Mouse (Mus musculus): ENCODE results near the gene Lmntd1. TPM values are rescaled to one million over a fixed set of nuclear protein-coding genes. Genes with fewer than 3 reads are reported as not detected.
"Not testable (repeated sequence)": the region's sequence is repeated elsewhere in the genome, so short reads cannot be mapped to it uniquely, and the experiment has no call there.

Lmntd1 gene
- polyA plus RNA-seq, 1 experiment from 2014 or later: 0.11 TPM

DNA sequence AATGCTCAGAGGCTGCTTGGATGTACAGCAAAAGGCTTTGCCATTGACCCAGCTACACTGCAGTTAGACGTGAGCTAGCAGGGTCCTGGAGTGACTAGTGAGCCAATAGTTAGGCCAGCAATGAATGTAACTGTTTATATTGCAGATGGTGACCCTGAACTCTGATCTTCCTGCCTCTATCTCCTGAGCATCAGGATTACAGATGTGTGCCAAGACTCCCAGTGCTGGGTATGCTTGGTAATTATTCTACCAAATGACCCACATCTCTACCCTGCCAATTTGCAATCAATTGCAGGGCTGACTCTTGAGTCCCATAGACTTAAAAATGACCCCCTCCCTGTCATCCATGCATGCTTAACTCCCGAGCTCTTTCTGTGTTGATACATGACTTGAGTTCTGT is 269.4 kb downstream of the Lmntd1 start:
- 70% methylated on average over 2 of the region's 2 CpGs for WGBS
- Histone ChIP-seq H3K4me3 (no peak overlapping the region), H3K4me1 (peaks cover 13% of the 10 kb centered on the region), H3K36me3 (no peaks in the 10 kb centered on the region), H3K9me3 (replicated peaks) (no peaks in the 10 kb centered on the region), H3K27me3 (ENCODE audit: low read depth, poor library complexity, severe bottlenecking) (peaks cover 4% of the 10 kb centered on the region), H3K27ac (replicated peaks) (no peak overlapping the region)
- DNase-seq (ENCODE audit: low spot score): no peak

GRCm38 (mm10) chr6:145343457-145343856 is 270.7 kb downstream of the Lmntd1 start:
- no peak for DNase-seq (ENCODE audit: low spot score)
- H3K9me3 ChIP-seq (replicated peaks): no peaks in the 10 kb centered on the region
- peaks cover 16% of the 10 kb centered on the region for H3K27me3 ChIP-seq (ENCODE audit: low read depth, poor library complexity, severe bottlenecking)
- no peak overlapping the region for H3K4me3 ChIP-seq
- H3K4me1 ChIP-seq: peaks cover 26% of the 10 kb centered on the region
- WGBS: 78% methylated on average over 1 of the region's 1 CpGs
- no peaks in the 10 kb centered on the region for H3K36me3 ChIP-seq
- no peak overlapping the region for H3K27ac ChIP-seq (replicated peaks)

- Histone ChIP-seq H3K4me1 (peaks cover 26% of the 10 kb centered on the region), H3K27me3 (ENCODE audit: low read depth, poor library complexity, severe bottlenecking) (peaks cover 23% of the 10 kb centered on the region), H3K9me3 (replicated peaks) (no peaks in the 10 kb centered on the region), H3K4me3 (no peak overlapping the region), H3K27ac (replicated peaks) (no peak overlapping the region), H3K36me3 (no peaks in the 10 kb centered on the region)
- WGBS: 89% methylated on average over 11 of the region's 11 CpGs
- no peak for DNase-seq (ENCODE audit: low spot score)
Measured at GRCm38 (mm10) chr6:145342836-145343235, 271.3 kb downstream of the Lmntd1 start.

DNA sequence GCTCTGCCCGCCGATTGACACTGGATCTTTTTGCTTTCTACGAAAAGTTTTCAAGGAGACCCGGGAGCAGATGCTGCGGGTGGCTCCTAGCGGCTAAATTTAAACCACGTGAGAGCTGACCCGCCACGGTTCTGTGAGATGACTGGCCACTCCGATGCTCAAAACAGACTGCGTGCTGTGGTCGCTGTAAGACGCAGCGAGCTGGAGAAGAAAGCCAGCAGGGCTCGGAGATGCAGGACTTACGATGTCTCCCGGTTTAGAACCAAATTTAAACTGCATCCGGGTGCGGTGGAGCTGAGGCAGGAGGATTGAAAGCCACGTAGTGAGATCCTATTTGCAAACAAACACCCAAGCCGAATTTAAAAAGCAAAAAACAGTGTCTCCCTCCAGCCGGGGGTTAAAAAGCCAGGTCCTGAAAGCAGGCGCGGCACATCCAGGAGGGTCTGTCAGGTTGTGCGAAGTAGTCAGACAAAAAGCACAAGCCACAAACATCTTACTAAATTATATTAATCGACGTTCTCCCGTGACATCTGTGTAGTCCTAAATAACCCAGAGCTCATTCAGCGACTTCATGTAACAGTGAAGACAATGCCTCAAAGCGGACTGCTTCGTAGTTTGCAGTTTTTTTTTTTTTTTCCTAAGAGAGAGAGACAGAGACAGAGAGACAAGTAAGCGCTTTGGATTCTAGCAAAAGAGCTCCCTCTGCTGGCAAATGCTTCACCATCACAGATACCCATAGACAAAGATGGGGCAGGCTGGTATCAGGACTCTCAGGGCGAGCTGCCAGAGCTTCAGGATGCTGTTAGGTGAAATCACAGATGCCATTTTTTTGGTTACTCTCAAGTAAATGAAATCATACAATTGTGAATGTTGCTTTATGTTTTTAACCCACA is 272.6 kb downstream of the Lmntd1 start:
- H3K27me3 ChIP-seq (ENCODE audit: low read depth, poor library complexity, severe bottlenecking): peaks cover 31% of the 10 kb centered on the region
- H3K9me3 ChIP-seq (replicated peaks): no peaks in the 10 kb centered on the region
- DNase-seq (ENCODE audit: low spot score): peak; percentile 81
- H3K4me1 ChIP-seq: peaks cover 22% of the 10 kb centered on the region
- no peaks in the 10 kb centered on the region for H3K36me3 ChIP-seq
- under 1% methylated on average over 33 of the region's 33 CpGs for WGBS
- H3K4me3 ChIP-seq: peak overlapping the region; percentile 62
- peak overlapping the region; percentile 75 for H3K27ac ChIP-seq (replicated peaks)

DNA sequence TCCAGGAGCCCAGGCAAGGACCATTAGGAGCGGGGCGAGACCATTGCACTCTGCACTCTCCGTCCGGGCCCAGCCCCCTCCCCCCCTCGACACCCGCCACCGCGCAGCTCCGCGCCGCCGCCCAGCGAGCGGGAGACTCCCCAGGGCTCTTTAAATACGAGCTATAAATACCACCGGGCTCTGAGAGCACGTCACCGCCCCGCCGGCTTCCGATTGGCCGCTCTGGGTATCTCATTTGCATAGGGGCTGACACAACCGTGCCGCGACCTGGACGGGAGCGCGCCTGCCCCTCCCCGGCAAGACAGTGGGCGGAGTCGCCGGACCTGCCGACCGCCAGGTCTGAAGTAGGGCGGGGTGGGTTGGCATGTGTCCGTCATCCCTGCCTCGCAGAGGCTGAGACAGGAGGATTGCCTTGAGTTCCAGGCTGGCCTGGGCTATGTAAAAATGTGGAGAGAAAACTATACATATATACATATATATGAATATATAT is 273.4 kb downstream of the Lmntd1 start:
- Histone ChIP-seq H3K4me1 (peaks cover 22% of the 10 kb centered on the region), H3K36me3 (no peaks in the 10 kb centered on the region), H3K27ac (replicated peaks) (peak overlapping the region; percentile 75), H3K9me3 (replicated peaks) (no peaks in the 10 kb centered on the region), H3K27me3 (ENCODE audit: low read depth, poor library complexity, severe bottlenecking) (peaks cover 31% of the 10 kb centered on the region), H3K4me3 (peak overlapping the region; percentile 62)
- peak; percentile 94 for DNase-seq (ENCODE audit: low spot score)
- WGBS: under 1% methylated on average over 37 of the region's 37 CpGs

DNA sequence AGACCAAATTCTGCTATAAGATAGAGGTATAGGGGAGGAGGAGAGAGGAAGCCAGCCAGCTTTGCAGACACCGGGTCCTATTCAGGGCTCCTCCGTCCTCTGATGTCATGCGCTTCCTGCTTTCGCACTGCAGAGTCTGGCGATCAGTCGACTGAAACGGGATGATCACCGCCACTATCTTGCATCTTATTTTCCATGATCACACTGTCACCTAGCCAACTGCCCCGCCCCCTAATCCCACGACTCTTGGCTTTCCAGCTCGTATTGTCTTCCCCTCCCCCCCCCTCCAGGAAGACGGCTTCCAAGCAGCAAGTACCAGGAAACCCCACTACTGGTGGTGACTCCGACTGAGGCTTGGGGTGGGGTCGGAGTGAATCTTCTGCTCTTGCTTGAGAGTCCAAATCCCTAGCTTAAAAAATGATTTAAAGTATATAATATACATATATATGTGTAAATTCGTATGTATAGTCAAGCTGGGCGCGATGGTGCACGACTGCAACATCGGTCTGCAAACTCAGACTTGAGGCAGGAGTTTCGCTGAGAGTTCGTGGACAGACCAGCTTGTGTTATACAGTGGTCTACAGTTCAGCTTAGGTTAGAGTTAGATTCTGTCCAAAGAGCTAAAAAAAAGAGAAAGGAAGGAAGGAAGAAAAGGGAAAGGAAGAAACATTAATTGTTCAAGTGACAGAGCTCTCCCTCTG is 274.0 kb downstream of the Lmntd1 start:
- Histone ChIP-seq H3K27ac (replicated peaks) (peak overlapping the region; percentile 75), H3K9me3 (replicated peaks) (no peaks in the 10 kb centered on the region), H3K27me3 (ENCODE audit: low read depth, poor library complexity, severe bottlenecking) (peaks cover 31% of the 10 kb centered on the region), H3K4me3 (peak overlapping the region; percentile 62), H3K36me3 (no peaks in the 10 kb centered on the region), H3K4me1 (peaks cover 22% of the 10 kb centered on the region)
- DNase-seq (ENCODE audit: low spot score): peak; percentile 65
- under 1% methylated on average over 21 of the region's 21 CpGs for WGBS

DNA sequence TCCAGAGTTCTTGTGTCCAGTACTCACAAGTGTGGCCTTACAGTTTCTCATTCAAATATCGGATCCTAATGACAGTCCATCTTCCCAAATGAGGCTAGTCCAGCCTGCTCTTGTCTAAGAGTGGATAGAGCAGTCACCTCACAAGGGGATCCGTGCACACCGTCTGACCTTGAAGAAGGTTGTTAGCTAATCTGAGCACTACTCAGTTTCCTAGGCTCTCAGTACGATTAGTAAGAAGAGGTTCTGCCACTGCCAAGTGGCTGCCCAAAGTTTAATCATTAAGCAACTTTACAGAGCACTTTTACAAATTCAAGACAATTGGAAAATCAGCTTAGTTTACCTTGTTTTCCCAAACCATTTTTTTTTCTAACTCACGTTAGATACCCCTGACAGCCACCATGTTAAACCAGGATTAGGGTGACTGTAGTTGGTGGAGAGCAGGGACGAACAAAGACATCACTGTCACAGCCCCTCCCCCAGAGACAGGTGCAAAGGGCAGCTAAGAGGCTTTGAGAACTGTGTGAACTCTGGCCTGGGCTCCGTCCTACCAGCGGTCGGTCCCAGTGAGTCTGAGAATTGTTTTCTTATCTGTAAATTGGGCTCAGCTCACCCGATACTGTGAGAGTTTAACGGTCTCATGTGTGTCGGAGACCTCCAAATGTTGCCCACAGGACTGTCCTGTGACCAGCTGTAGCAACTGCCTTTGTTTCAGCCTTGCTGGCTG is 275.4 kb downstream of the Lmntd1 start:
- H3K4me3 ChIP-seq: 0 out of 2 replicates have a peak overlapping the region, but pooled peaks have one; percentile 62
- peak overlapping the region; percentile 46; the same call in 1 of the 2 replicates for H3K27ac ChIP-seq (replicated peaks)
- H3K9me3 ChIP-seq (replicated peaks): no peaks in the 10 kb centered on the region
- WGBS: 25% methylated on average over 12 of the region's 12 CpGs
- H3K27me3 ChIP-seq (ENCODE audit: low read depth, poor library complexity, severe bottlenecking): peaks cover 31% of the 10 kb centered on the region
- no peaks in the 10 kb centered on the region for H3K36me3 ChIP-seq
- H3K4me1 ChIP-seq: peaks cover 22% of the 10 kb centered on the region
- peak; percentile 55 for DNase-seq (ENCODE audit: low spot score)

- not testable (repeated sequence) for H3K4me3 ChIP-seq; H3K36me3 ChIP-seq; H3K9me3 ChIP-seq (replicated peaks); H3K27ac ChIP-seq (replicated peaks); DNase-seq (ENCODE audit: low spot score)
- 93% methylated on average over 6 of the region's 6 CpGs for WGBS
- peaks cover 22% of the 10 kb centered on the region for H3K4me1 ChIP-seq
- peaks cover 31% of the 10 kb centered on the region for H3K27me3 ChIP-seq (ENCODE audit: low read depth, poor library complexity, severe bottlenecking)
Measured at GRCm38 (mm10) chr6:145337521-145337920, 276.6 kb downstream of the Lmntd1 start.

- Histone ChIP-seq H3K36me3 (no peaks in the 10 kb centered on the region), H3K27ac (replicated peaks) (no peak overlapping the region), H3K27me3 (ENCODE audit: low read depth, poor library complexity, severe bottlenecking) (peaks cover 31% of the 10 kb centered on the region), H3K4me1 (peaks cover 22% of the 10 kb centered on the region), H3K9me3 (replicated peaks) (no peaks in the 10 kb centered on the region), H3K4me3 (no peak overlapping the region)
- 71% methylated on average over 18 of the region's 18 CpGs for WGBS
- DNase-seq (ENCODE audit: low spot score): no peak
Measured at GRCm38 (mm10) chr6:145335876-145336768, 278.0 kb downstream of the Lmntd1 start.

GRCm38 (mm10) chr6:145334211-145334610 is 279.9 kb downstream of the Lmntd1 start:
- no peak overlapping the region for H3K27ac ChIP-seq (replicated peaks)
- no peak for DNase-seq (ENCODE audit: low spot score)
- WGBS: 87% methylated on average over 3 of the region's 3 CpGs
- no peaks in the 10 kb centered on the region for H3K36me3 ChIP-seq
- no peaks in the 10 kb centered on the region for H3K9me3 ChIP-seq (replicated peaks)
- H3K27me3 ChIP-seq (ENCODE audit: low read depth, poor library complexity, severe bottlenecking): peaks cover 22% of the 10 kb centered on the region
- H3K4me1 ChIP-seq: peaks cover 8% of the 10 kb centered on the region
- no peak overlapping the region for H3K4me3 ChIP-seq

DNA sequence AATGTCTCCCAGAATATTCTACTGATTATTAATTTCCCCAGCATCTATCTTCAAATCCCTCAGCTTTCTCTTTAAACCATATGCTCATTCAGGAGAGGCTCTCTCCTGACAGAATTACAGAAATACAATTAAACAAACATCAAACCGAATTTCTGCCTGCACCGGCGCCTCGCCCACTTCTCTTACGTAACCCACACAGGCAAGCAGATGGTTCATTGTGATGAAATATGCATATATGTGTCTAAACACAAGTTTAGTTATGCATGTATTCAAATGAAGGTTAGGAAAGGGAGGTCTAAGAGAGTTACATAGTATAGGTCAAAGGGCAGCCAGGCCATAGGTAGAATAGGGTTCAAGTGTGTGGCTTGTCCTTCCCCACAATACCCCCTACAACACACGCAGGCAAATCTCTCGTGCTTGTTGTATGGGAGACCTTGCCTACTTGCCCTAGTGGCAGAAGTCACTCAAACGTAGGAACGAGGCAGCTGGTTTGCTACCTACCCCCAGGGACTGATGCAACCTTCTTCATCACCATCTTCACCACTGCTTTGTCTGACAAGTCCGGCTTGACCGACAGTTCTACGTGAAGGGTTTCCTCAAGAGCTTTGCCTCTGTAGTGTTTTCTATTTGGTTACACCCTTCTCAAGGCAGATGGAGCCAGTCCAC is 287.8 kb downstream of the Lmntd1 start:
- no peak overlapping the region for H3K4me3 ChIP-seq
- H3K9me3 ChIP-seq (replicated peaks): no peaks in the 10 kb centered on the region
- H3K27ac ChIP-seq (replicated peaks): no peak overlapping the region
- H3K27me3 ChIP-seq (ENCODE audit: low read depth, poor library complexity, severe bottlenecking): no peaks in the 10 kb centered on the region
- 89% methylated on average over 12 of the region's 12 CpGs for WGBS
- H3K4me1 ChIP-seq: no peaks in the 10 kb centered on the region
- no peak for DNase-seq (ENCODE audit: low spot score)
- no peaks in the 10 kb centered on the region for H3K36me3 ChIP-seq
